Mouse (Mus musculus) spleen, adult 2 months (tissue): ENCODE results near the gene P2ry2.

Experiments
- CTCF ChIP-seq: fragments of 200-500 bp; IDR thresholded peaks from 2 replicates; pipeline ENCODE4 v1.5.1; 2011; ENCODE audit warnings: mild to moderate bottlenecking, inconsistent platforms; ENCODE audit not compliant: insufficient read depth, insufficient read length, insufficient replicate concordance; ENCODE audit errors: extremely low read depth
- POLR2A ChIP-seq: fragments of 200-500 bp; IDR thresholded peaks from 2 replicates; pipeline ENCODE4 v1.6.1; 2011; ENCODE audit warnings: low read depth, low read length, inconsistent platforms

- no peak for TF ChIP-seq CTCF
- no peak for TF ChIP-seq POLR2A
These were observed 21.9 kb downstream of the P2ry2 start for GRCm38 (mm10) chr7:100990636-100991311.
